Mouse (Mus musculus) right cerebral cortex, postnatal 10 days (tissue): ENCODE measurements at regions not wholly inside any gene's neighbourhood (a gene's known extent, or its start where the extent isn't known, plus 50 kb on each side); places are given as distances from the start of the nearest gene placed in this dataset.

ENCODE experiments used
- DNase-seq, 2 experiments: peaks; one replicate each; pipeline ENCODE4 v3.0.0; 2021; ENCODE audit warnings: low spot score in 2 of 2

DNA sequence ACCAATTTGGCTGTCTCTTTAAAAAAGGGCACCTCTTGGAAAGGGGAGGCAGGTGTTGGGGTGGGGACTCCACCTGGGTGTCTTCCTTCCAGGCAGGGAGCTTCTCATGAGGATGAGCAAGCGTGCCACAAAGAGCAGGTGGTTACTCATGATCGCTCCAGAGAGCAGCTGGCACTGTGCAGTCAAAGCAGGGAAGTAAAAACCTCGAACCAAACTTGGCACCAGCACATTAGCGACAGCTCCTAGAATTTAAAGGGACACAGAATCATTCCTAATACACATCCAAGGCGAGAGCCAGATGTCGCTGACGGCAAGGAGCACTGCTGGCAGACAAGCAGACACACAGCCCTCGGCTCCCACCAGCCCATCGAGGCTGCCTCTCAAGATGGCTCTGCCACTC, 70.4 kb downstream of the Irx5 start:
- peak; percentile 64 to 75 for DNase-seq

DNA sequence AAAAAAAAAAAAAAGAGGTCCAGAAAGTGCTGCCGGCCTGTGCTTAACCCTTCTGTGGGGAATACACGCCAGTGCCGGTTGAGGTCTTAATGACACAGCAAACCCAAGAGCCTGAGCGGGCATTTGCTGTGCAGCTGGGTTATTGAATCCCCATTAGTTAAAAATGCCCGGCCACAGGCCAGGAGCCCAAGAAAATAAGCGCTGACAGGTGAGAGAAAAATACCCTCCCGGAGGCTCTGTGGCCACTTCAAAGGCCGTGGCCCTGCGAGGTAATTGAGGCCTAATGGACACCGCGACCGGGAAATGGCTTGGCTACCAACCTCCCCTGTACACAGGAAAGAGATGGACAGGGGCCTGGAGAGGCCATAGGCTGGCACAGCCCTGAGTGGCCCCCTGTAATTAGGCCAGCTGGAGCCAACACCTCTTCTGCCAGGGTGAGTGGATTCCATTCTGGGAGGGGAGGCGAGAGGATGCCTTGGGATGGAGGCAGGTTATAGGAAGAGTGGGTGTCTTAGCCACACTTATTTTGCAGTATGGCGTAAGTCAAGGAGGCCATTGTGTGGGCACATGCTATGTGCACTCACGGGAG, 79.7 kb downstream of the Irx5 start:
- no peak for DNase-seq

DNA sequence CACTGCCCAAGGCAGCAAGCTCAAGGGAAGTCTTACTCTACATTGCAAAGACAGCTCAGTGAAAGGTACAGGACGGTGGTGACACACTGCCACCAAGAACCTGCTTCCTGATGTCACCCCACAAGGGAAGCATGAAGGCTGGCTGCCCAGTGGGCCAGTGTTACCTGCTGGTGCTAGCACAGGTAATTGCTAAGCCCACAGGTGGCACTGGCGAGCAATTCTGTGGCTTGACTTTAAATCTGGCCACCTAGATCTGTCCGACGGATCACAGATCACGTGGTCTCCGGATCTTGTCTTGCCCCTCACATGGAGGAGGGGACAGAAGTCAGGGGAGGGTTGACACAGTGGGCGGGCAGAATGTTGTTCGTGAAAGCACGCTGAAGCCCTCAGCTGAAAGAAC, 80.9 kb downstream of the Irx5 start:
- no peak for DNase-seq

DNA sequence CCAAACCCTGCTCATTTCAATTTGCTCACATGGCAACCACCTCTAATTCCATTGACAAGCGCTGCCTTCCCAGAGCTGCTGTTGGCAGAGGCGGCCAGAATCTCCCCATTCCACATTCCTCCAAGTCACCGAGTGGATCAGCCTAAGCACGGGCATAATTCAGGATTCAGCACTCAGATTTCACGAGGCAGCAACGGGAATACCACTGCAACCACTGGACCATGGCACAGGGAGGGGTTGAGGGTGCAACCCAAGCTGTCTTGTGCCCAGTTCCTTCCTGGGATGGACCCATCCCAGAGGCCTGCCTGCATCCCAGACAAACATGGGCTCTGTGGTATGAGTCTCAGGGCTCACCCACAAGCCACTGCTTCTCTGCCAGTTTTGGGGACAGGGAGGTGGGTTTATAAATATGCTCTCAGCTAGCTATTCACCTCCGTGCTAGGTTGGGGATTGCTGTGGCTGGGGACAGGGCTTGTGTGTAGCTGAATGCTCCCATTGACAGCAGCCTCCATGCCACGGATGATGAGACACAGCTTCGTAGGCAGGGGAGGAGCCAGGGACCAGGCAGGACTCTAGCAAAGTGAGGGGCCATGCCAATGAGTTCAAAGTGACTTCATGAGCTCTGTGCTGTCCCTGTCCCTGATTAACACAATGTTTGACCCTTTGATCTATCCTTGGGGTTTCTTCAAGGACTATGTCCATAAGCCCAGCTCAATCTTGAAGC, 82.5 kb downstream of the Irx5 start:
- DNase-seq: peak; percentile 33 to 42

DNA sequence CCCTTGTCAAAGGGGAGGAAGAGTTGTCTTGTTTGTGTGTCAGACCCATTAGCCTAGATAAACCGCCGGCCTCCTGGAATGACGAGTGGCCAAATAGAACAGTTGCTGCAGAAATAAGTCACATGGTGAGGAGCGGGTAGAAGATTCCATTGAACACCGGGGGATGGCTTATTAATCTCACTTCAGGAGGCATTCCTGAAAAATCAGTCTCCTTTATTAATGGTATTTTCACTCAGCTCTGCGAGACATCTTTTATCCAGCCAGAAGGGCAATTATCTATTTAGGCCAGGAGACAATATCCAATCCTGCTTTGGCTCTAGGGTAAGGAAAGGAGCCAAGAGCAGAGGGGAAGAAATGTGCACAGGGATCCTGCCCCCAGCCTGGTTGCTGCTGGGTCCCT, 84.7 kb downstream of the Irx5 start:
- no peak for DNase-seq

DNA sequence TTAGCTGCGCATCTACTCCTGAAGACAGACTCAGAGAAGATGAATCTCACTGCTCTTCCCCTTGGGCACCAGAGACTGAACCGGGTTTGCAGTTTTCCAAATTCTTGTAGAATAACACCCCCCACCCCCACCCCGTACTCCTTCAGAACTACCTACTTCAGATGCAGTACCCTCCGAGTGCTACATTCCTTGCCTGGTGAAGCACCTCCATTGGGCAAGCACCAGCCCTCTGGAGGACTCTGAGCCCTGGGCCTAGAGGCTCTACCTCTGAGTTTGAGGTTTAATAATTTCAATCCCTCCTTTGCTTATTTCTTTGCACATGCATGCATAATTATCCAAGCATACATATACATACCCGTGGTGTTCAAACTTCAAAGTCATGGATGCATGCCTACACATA, 101.9 kb downstream of the Irx5 start:
- DNase-seq: no peak

DNA sequence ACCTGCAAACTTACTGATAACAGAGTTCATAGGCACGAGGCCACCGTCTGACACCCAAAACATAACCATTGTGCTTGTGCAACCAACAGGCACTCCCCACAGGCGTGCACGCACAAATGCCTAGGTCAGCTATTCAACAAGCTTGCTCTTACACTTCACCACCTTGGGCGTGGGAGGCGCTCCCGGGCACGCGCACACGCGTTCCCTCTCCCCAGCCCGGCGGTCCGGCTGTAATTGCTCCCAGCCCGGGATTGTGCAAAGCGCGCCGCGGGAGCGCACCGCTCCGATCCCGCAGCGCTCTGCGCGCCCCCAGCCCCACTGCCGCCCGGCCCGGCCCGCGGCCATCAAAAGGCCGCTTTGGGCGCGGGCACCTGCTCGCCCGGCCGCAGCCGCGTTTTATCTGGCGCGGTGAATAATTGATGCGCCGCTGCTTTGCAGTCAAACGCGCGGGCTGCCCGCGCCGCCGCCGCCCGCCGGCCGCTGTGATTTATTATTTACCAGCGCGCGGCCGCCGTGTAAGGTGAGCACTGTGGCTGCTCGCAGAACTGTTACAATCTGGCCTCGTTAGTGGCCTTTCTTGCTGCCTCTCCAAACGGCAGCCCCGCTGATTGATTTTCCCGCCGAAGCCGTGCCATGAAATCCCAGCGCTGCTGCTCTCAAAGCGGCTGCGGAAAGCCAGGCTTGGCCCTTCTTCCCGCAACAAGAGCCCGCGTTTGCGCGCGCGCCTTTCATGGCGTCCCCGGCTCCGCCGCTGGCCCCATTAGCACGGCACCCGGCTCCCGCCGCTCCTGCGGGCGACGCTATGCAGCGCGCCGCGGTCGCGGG, 102.9 kb downstream of the Irx5 start:
- DNase-seq: peak; percentile 49 to 58

DNA sequence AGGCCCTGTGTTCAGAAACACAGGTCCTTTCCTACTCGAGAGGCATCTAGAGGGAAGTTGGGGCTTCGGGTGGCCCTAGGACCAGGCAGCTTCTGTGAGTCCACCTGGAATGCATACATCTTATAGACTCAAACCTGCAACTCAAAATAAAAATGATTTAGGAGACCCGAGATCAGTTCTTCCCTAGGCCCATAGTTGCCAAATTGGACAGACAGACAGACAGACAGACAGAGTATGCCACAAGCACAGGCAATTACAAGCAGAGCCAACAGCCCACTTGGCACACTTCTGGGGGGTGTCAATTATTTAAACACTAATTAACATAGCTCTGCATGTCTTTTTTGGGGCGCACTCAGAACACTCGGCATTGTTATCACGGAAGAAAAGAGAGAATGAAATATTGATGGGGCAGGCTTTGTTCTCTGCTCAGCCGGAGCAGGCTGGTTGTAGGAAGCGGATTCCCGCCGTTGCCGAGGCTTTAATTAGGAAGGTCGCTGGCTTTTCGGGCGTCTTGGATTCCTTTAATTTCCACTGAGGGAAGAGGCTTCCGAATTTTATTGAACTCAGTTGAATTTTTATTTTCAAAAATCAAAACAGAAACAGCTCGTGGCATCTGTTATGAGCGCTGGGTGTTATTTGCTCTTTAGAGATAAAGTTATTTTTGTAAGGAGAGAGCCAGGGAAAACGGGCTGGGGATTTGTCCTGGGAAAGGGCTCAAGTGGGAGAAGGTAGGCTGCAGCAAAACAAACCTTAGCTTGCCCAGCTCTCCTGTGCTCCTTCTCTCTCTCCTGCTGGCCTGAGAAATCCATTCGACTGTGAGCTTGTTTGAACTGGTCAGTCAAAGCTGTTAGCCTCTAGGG, 111.9 kb downstream of the Irx5 start:
- no peak for DNase-seq

DNA sequence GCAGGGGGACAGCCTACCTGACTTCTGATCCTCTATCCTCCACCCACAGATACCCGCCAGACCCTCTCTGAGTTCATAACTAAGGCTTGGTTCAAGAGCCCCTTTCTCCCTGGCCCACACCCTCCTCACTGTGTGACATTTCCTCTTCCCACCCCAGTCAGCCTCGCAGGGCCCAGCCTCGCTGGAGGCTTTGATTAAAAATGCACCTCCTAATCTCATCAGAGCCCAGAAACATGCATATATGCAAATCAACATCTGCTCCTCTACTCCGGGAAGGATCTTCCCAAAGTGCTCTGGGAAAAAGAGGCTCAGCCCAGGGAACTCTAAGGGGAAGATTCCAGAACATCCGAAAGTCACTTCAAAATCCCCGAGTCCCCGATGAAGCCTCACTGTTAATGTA, 114.8 kb downstream of the Irx5 start:
- no peak for DNase-seq

DNA sequence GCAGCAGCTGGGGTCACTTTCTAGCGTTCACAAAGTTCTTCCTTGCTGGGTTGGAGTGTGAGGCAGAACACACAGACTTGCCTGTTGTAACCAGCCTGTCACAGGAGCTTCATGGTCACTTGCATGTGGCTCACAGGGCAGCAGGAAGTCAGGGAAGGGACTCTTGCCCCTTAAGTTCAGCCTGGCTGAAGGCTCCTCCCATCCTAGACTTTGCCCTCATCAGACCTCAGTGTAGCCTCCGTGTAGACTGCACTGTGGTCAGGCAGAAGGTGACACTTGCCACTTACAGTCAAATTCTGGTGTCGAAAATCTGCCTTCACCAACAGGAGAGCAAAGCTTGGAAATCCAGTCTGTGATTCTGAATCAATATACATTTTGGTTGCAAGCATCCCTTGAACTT, 115.4 kb downstream of the Irx5 start:
- DNase-seq: no peak

DNA sequence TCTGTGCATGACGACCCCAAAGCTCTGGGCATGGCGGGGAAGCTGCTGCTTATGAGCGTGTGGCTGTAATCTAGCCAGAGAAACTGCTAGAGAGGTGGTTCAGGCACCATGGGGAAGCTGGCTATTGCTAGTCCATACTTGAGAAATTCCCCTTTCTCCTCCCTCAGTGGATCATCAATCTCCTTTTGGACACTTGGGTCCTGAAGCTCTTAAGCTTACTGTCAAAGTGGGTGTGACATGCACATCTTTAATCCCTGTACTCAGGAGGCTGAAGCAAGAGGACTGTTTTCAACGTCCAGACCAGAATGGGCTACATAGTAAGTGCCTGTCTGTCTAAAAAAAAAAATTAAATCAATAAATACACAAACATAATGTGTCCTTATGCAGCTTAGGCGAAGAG, 125.0 kb downstream of the Irx5 start:
- no peak for DNase-seq

DNA sequence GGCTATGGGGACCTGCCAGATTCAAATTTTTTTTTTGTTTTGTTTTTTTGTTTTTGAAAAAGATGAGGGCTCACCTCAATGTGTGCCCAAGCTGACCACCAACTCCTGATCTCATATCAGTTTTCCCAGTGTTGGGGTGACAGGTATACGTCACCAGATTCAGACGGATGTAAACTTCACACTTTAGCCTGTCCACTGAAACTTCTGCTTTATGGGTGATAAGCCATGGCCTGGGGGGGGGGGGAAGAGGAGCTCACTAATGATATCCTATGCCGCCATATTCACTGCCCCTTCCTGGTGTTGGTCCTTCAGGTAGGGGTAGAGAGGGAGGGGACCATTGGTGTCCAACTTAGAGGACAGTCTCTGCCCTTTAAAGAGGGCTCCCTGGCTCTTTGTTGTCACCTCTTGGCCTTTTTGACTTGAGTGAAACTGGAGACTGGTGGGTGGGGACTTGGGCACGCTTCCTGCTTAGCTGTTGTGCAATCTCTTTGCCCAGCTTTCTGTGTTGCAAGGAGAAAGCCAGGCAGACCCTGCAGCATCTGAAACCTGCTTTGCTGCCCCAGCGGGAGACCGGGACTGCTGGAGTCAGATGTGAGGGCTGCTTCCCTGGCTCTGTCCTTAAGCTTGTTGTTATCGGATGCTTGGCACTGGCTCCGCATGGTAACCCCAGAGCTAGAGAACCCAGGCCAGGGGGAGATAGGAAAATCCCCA, 125.8 kb downstream of the Irx5 start:
- no peak for DNase-seq

DNA sequence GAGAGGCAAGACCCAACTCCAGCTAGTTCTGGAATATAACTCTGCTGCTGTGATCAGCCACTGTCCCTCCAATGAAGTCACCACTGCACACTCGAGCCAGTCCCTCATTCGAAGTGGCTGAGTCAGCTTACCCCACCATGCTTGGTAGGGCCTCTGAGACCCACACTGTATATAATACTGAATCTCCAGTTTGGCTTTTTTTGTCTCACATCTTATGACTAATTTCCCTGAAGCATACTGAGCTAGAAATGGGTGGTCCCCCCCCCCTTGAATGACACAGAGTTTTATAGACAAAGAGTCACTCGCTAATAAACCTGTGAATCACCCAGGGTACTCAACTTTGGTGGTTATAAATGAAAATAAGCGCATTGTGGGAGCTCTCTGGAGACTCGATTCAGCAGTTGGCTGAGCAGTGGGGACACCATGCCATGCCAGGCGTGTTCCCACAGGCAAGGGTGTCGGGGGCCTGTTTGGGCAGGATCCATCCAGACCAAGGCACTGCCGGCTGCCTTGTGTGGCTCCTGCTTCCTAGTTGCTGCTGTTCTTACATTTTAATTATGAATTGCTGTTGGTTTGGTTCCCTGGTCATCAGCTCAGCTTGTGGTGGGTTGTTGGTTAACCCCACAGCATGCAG, 131.2 kb downstream of the Irx5 start:
- no peak for DNase-seq

DNA sequence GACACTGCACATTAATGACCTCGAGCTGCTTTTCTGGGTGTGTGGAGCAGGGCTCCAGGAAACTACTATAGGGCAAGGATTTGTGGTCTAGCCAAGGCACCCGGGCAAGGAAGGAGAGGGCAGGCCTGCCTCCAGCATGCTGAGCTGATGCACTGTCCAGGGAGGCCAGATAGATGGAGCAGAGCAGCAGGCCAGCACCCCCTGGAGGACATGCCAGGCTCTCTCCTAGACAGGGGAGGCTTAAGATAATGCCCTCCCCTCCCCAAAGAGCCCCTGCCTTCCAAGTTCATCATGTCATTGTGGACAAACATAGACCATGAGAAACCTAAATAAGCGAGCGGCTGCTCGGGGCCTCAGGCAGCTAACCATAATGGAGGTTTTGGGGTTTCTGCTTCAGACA, 134.1 kb downstream of the Irx5 start:
- no peak for DNase-seq

DNA sequence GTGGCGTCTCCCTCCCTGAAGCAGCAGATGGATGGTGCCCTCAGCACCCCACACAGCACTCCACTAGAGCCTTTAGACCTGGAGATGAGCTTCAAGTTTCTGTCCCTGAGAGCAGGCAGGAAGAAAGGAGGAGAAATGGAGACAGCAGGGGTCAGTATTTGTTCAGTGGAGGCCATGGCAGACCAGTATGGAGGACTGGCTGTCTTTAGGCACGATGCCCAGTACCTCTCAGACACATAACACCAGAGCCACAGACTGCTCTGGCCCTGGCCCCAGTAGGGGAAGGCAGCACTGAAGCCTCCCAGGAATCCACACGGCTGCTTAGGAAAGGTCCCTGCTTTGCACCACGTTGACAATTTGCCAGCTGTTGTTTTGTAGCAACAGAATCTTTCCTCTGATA, 136.0 kb downstream of the Irx5 start:
- peak; percentile 35 to 39 for DNase-seq

DNA sequence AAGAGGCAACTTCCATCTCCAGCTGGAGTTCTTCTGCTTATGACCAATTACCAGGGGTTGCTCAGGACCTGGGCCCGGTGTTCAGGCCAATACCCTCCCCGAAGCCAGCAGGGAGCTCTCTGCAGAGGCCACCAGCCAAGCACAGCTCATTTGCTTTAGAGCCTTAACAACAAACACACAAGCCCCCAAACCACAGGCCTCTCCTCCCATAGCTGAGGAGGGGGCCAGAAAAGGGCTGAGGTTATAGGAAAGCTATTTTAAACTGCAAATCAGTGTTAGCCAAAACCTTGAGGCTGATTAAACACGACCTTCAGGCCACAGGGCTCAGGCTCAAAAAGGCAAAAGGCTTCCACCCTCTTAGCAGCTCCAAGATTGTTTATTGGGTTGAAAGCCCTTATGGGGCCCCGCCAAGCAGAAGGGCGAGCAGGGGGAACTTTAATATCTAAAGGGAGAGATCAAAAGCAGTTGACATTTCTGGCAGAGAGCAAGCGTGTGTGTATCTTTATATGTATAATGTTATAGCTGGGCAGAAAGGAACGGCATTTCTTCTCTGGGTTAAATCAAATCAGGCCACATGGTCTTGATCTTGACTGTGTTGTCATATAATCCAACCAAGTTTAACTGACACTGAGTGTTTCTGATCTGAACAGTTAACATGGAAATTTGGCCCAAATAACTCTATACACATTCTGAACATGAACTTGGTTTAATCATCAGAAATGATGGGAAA, 148.3 kb downstream of the Irx5 start:
- no peak for DNase-seq

DNA sequence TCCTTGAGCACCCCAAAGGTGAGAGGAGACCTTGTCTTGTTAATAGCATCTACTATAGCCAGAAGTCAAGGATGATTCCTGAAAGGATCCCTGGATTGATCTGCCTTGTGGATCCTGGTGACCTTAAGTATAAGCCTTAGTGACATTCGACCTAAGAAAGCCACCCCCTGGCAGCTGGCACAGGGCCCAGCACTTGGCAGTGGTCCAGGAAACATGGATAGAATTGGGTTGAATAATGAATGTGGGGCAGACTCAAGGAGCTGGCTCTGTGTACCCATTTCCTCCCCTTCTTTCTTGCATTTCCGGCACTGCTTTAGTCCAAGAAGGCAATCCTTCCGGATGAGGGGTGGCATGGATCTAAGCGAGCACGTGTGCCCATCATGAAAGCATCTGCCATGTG, 149.0 kb downstream of the Irx5 start:
- peak in 1 of 2 experiments; percentile 29 for DNase-seq

DNA sequence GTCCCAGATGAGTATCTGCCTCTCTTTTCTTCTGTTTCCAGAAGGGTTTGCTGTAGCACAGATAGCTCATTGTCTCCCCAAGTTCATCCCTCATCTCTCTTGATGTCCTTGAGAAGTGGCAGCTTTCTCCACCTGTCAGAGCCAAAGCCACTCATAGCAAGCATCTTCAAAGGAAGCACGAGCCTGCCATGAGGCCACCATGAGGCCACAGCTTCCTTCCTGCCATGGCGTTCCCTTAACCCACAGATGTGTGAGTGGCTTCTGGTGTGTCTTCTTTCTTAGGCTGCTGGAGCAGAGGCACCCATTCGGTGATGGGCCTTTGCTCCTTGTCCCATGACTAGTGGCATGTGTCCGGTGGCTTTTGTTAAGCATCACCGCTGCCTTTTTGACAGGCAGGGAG, 149.5 kb downstream of the Irx5 start:
- DNase-seq: no peak

DNA sequence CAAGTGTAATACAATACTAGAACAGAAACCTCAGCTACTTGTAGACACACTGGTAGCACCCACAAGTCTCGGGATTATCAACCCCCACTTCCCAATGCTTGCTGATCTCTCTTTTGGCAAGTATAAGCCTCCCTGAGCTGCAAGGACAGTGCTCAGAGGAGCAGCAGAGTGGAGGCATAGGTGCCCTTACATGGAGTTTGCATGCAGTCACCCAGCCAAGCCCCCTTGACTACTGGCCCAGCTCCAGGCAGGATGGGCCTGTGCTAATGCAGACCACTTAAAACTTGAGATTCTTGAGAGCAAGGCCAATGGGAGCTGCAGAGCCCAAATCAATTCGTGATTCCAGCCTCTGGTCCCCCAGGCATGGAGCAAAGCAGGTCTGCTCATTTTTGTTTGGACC, 158.0 kb downstream of the Irx5 start:
- DNase-seq: no peak

DNA sequence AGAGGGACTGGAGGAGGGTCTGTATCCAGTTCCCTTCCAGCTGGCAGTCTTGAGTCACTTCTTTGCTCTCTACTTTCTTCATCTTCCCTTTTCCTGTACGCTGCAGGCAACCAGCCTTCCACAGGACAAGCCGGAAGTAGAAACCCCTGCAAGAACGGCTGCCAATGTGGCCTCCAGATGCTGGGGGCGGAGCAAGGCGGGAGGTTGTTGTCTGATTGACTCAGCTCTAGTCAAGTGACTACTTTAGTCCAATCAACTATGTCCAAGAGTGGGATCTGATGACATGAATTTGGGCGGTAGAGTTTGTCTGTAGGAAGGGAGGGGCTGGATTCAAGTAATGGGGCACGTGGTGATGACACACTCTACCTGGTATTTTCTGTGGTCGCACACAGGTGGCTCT, 156.1 kb upstream of the Irx6 start:
- DNase-seq: no peak
